Mouse (Mus musculus) olfactory bulb, adult 2 months (tissue): ENCODE measurements around the gene Hist1h3d.

Experiments used
- CTCF ChIP-seq: fragments of 200-500 bp; IDR thresholded peaks from 2 replicates; pipeline ENCODE4 v1.5.1; 2012; ENCODE audit warnings: low read depth, mild to moderate bottlenecking, low read length, moderate library complexity; ENCODE audit not compliant: insufficient read depth
- POLR2A ChIP-seq: fragments of 200-500 bp; IDR thresholded peaks from 2 replicates; pipeline ENCODE4 v1.6.1; 2012; ENCODE audit warnings: mild to moderate bottlenecking, low read depth, low read length, moderate library complexity; ENCODE audit not compliant: insufficient read depth

DNA sequence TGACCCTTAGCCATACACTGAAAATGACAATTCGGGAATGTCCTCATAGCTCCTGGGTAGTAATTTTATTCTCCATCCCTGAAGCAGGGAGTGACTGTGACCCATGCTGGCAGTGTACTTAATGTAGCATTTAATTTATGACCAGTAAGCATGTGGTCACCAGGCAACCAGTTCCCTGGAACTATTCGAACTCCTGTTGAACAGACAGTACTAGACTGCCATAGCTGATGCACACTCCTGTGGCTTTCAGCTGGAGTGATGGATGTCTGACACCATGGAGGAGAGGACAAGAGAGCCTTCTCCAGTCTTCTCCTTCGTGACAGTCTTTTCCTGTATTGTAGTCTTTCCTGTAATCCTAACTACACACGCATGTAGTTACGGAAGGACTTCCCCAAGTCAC is 46.6 kb upstream of the Hist1h3d start:
- TF ChIP-seq CTCF (no peak), POLR2A (no peak)
